Mouse (Mus musculus) spleen, adult 12 weeks (tissue): ENCODE measurements around the gene Slc36a1.

Experiments
- DNase-seq: peaks from one replicate; pipeline ENCODE4 v3.0.0; 2022; ENCODE audit warnings: low spot score

The Slc36a1 gene

DNA sequence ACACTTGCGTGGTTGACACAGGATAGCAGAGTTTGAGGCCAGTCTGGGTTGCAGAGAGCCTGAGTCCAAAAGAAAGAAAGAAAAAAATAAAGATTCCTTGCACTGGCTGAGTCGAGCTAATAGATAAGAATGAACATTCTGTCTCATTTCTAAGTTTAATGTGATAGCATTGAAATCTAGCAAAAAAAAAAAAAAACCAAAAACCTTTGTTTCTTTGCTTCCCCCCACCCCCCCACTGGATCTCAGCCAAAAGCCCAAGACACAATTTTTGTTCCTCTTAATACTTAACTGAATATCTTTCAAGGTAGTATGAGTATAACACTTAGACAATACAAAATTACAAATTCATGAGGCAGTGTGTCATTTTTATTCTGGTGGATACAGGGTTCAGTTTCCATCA is 4.9 kb downstream of the Slc36a1 start:
- no peak for DNase-seq

- no peak for DNase-seq
Observed at GRCm38 (mm10) chr11:55209626-55210353, 5.6 kb downstream of the Slc36a1 start.

GRCm38 (mm10) chr11:55213518-55213917 is 9.4 kb downstream of the Slc36a1 start:
- no peak for DNase-seq

DNA sequence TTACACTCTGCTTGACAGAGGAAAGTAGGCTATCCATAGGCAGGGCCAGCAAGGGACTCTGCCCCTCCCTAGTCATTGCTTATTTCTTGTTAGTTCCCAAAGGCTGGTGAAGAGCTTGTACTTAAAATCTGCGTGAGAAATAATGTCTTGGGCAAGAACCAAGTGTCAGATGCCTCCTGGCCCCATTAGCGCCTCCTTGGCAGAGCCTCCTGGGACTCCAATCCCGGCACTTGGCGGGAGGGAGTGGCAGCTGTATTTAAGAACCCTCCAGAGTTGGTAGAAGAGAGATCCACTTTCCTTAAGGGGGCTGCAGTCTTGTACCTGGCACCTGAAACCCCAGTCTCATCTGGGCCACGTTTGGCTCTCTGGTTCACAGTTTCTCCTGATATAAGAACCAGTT is 10.0 kb downstream of the Slc36a1 start:
- DNase-seq = no peak

DNA sequence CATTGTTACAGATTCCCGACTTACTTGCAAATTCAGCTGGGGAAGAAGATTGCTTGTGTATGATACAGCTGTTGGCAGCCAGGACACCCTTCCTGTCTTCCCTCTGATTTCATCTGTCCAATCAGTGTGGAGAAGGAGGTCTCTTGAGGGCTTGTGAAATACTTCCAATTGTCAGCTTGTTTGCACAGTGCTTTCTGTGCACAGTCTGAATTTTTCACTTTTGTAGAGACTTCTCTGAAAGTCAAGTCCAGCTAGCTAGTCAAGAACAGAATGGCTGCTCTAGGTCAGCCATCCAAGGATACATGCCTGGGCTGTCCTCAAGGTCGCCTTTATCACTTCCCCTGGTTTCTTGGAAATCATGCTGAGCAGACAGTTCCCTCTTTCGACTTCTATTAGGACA is 10.8 kb downstream of the Slc36a1 start:
- DNase-seq = no peak

GRCm38 (mm10) chr11:55216061-55216460 is 11.9 kb downstream of the Slc36a1 start:
- no peak for DNase-seq

DNA sequence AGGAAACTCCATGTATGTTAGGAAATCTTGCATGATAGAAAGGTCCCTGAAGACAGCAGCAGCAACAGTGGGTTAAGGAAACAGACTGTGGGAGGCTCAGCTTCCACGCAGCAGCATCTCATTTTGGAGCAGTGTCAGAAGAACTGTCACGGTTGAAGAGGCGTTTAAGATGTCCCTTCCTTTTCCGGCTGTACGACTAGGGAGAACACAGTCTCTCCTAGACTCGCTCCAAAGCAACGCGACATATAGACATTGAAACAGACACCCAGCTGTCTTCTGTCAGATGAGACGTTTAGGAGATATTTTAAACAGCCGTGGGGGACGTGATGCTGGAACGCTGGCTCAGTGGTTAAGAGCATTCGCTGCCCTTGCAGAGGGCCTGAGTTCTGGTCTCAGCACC is 12.7 kb downstream of the Slc36a1 start:
- no peak for DNase-seq

- DNase-seq = no peak
Observed at GRCm38 (mm10) chr11:55217418-55217817, 13.3 kb downstream of the Slc36a1 start.

GRCm38 (mm10) chr11:55217880-55218279 is 13.7 kb downstream of the Slc36a1 start:
- no peak for DNase-seq

DNA sequence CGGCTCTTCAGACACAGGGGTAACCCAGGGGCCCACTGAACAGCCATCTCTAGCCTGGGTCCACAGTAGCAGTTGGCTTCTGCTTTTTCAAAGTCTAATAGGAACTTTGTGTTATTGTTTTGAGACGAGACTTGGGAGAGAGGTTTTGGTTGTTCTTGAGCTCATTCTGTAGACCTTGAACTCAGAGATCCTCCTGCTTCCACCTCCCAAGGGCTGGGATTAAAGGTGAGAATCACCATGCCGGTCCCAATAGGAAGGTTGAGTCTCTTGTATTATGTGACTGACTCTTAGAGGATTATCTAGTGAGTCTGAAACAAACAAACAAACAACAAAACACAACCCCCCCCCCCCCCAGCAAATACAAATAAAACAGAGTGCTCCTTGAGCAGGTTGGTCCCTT is 14.3 kb downstream of the Slc36a1 start:
- DNase-seq = no peak

GRCm38 (mm10) chr11:55221306-55221705 is 17.2 kb downstream of the Slc36a1 start:
- DNase-seq = no peak

DNA sequence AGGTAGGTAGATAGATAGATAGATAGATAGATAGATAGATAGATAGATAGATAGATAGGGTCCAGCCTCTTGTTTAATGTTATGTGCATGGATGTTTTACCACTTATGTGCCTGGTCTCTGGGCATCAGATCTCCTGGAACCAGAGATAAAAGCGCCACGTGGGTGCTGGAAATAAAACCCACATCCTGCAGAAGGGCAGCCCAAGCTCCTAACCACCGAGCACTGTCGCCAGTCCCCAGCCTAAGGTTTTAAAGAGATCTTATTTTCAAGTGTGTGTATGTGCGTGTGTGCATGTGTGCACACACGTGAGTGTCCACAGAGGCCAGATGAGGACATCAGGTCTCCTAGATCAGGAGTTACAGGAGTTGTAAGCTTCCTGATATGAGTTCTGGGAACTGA is 26.9 kb downstream of the Slc36a1 start:
- DNase-seq = no peak

- DNase-seq = no peak
Observed at GRCm38 (mm10) chr11:55234288-55234687, 30.1 kb downstream of the Slc36a1 start.

GRCm38 (mm10) chr11:55234791-55235190 is 30.6 kb downstream of the Slc36a1 start:
- DNase-seq = no peak

DNA sequence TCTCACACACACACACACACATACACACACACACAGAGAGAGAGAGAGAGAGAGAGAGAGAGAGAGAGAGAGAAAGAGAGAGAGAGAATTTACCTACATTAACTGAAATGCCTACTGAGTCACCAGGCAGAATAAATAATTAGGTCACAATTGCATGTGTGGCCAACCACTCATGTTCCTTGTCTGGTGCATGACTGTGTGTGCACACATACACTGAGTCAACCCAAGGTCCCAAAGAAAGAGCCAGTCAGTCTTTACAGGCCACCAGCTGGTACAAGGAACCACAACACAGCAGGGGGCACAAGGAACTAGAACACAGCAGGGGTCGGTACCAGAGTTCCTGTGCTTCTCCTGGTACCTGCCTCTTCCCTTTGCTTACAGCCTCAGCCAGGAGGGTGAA is 32.7 kb downstream of the Slc36a1 start:
- DNase-seq = no peak

GRCm38 (mm10) chr11:55239496-55239895 is 35.3 kb downstream of the Slc36a1 start:
- no peak for DNase-seq

GRCm38 (mm10) chr11:55240556-55240955 is 36.4 kb downstream of the Slc36a1 start:
- DNase-seq = peak; percentile 26

DNA sequence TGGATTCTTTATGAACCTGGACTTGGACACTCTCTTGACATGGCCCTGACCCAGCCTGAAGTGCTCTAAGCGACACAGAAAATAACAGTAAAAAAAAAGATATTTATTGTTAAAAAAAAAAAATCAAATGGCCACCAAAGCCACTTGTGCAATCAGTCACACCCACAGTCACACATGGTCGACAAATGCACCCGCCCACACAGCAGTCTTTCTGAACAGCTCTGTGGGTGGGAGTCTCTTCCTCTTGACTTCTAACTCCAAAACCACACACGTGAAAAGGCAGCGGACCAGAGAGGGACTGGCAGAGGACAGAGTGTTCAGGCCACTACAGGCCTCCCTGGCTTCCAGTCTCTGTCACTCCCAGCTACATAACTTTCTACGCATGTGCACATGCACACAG is 46.4 kb downstream of the Slc36a1 start:
- no peak for DNase-seq

DNA sequence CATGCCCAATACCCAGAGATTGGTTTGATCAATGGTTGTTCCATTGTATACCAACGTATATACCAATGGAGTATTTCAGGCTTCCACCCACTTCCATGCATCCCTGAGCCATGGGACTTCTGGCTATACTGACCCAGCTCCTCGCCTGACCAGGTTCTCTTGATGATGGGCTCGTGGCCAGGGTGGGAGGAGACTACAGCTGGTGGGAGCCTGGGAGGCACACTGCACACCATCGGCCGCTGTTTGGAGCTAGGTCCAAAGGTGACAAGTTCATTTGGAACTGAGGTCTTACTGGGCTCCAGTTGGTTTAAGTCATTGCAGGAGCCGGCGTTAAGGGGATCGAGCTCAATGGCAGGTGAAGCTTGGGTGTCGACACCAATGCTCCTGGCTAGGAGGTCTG is 49.2 kb downstream of the Slc36a1 start:
- DNase-seq = no peak

DNA sequence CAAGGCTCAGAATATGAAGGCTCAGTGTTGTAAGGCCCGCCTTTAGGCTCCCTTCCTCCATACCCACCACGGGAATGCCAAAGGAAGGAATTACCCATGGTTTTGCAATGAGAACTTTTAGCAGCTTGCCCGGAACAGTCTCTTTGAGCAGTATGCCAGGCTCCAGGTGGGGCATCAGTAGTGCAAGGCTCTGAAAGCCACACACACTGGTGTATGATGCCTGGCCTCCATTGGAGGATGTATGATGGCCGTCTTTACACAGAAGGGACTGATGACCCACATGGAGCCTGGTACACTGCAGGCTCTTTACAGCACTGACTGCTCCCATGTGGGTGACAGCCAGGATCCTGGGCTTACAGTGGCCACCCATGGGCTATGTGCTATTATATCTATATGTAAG is 57.0 kb downstream of the Slc36a1 start:
- DNase-seq = no peak

- DNase-seq = no peak
Observed at GRCm38 (mm10) chr11:55262000-55262399, 57.9 kb downstream of the Slc36a1 start.

DNA sequence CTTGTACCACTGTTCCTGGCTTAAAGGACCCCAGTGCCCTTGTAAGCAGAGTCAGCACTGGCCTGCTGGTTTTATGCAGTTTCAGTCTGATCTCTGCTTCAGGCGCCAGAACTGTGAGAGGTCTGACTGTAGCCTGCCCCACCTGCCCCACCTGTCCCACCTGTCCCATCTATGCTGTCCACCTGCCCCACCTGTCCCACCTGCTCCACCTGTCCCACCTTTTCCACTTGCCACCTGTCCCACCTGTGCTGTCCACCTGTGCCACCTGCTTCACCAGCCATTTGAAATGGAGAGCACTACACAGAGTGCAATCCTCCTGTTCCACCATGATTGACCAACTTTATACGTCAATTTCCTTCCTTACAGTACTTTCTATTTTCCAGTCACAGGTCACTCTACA is 60.2 kb downstream of the Slc36a1 start:
- DNase-seq = no peak

DNA sequence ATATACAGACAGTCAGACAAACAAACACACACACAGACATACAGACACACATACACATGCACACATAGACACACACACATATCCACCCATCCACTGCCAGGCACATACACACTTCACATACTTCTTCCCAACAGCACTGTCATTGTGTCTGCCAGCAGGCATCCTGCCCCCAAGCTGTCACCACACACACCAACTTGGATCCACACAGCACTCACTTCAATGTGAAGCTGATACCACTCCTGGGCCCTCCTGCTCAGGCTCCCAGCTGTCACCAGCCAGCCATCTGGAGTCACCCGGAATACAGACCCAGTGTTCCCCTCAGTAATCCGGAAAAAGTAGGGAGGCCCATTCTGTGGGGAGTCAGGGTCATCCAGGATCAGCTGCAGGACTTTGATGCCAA is 61.5 kb downstream of the Slc36a1 start:
- DNase-seq = no peak

GRCm38 (mm10) chr11:55268580-55268979 is 64.4 kb downstream of the Slc36a1 start:
- no peak for DNase-seq
